Mouse (Mus musculus) liver, adult 2 months (tissue): ENCODE results near the gene Coro1c.

ENCODE experiments used
- CTCF ChIP-seq: fragments of 200-500 bp; IDR thresholded peaks from 2 replicates; pipeline ENCODE4 v1.5.1; 2011; ENCODE audit warnings: low read depth, low read length, control low read depth
- POLR2A ChIP-seq: fragments of 200-500 bp; IDR thresholded peaks from 2 replicates; pipeline ENCODE4 v1.6.1; 2011; ENCODE audit warnings: low read length, control low read depth; ENCODE audit not compliant: insufficient read depth; ENCODE audit errors: extremely low read depth

DNA sequence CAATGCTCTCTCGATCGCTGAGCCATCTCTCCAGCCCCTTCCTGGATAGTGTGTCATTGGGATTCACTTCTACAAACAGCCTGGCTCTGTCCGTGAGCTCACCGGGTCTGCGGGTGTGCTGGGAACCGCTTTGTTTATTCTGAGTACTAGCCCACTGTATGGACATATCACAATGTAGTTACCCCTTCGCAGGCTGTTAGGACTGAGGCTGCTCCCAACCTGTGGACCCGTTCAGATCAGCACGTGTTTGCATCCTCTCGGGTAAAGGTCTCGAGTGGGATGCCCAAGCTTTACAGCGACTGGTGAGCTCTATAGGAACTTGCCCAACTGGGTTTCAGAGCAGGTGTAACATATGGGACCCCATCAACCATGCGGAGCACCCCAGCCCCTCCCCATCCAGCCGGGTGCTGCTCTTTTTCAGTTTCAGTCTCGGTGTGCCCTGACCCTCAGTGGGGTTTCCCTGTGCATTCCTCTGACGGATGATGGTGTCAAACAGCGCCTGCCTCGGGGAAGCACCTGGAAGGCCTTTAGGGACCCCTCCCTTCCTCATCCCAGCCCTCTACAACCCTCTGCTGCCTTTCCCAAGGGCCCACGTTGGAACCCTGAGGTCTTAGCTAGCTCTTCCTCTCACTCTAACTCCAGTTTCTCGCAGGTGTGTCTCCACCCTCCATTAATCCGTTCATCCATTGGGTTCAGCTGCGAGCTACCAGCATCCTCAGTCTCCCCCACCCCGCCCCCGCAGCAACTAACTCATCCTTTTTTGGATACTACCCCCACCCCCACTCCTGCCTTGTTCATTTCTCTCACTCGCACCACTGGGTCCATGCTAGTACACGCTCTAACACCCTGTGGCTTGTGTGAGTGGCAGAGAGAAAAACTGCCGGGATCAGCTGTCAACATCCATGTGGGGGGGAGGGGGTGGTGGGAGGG lies 94.2 kb downstream of the Coro1c start:
- TF ChIP-seq POLR2A (no peak), CTCF (no peak)
